Mouse (Mus musculus) ES-E14 (cell line): ENCODE results near the gene Rara. TPM values are rescaled to one million over a fixed set of nuclear protein-coding genes. Genes with fewer than 3 reads are reported as not detected.

Source experiments
- DNase-seq: peaks from one replicate; pipeline ENCODE4 v3.0.0-alpha.2; 2013; ENCODE audit warnings: low read depth, low spot score
- H3K27ac ChIP-seq: 2 replicates; pipeline ENCODE4 v1.5.1; 2012; ENCODE audit warnings: low read depth, mild to moderate bottlenecking, low read length, moderate library complexity, mixed read lengths; ENCODE audit not compliant: poor library complexity, insufficient read depth, severe bottlenecking
- H3K36me3 ChIP-seq: 2 replicates; pipeline ENCODE4 v1.6.1; 2012; ENCODE audit warnings: mild to moderate bottlenecking, low read length, moderate library complexity, mixed read lengths; ENCODE audit not compliant: control insufficient read depth, poor library complexity, insufficient read depth, severe bottlenecking
- H3K4me1 ChIP-seq, 2 experiments: fragments of 150-350 bp in 1 of 2; sonication (generic) in 1 of 2; 2 replicates each; pipeline ENCODE4 v1.6.1; 2012; ENCODE audit warnings: low read length in 2 of 2, mild to moderate bottlenecking in 1 of 2, mixed read lengths in 1 of 2; ENCODE audit not compliant: control insufficient read depth in 2 of 2, insufficient read depth in 2 of 2, poor library complexity in 1 of 2
- H3K4me3 ChIP-seq, 2 experiments: fragments of 150-350 bp in 1 of 2; sonication (generic) in 1 of 2; 2 replicates each; pipeline ENCODE4 v1.5.1; 2012; ENCODE audit warnings: low read length in 2 of 2, low read depth in 1 of 2, mild to moderate bottlenecking in 1 of 2, mixed read lengths in 1 of 2; ENCODE audit not compliant: insufficient read depth in 1 of 2, poor library complexity in 1 of 2, severe bottlenecking in 1 of 2
- H3K9ac ChIP-seq: 2 replicates; pipeline ENCODE4 v1.6.1; 2012; ENCODE audit warnings: low read depth, mild to moderate bottlenecking, low read length, mixed read lengths; ENCODE audit not compliant: poor library complexity, insufficient read depth, severe bottlenecking
- H3K9me3 ChIP-seq: fragments of 150-350 bp; sonication (generic); 2 replicates; pipeline ENCODE4 v1.6.1; 2012; ENCODE audit warnings: low read depth, mild to moderate bottlenecking, low read length; ENCODE audit not compliant: control insufficient read depth, insufficient read depth
- CHD2 ChIP-seq: IDR thresholded peaks from 2 replicates; pipeline ENCODE4 v1.6.1; 2014; ENCODE audit warnings: mild to moderate bottlenecking, low read depth, low read length, inconsistent platforms
- HCFC1 ChIP-seq: IDR thresholded peaks from 2 replicates; pipeline ENCODE4 v1.6.1; 2012; ENCODE audit warnings: low read length, inconsistent platforms, borderline replicate concordance; ENCODE audit not compliant: insufficient read depth
- MAFK ChIP-seq: IDR thresholded peaks from 2 replicates; pipeline ENCODE4 v1.6.1; 2014; ENCODE audit warnings: mild to moderate bottlenecking, low read depth, low read length, inconsistent platforms; ENCODE audit not compliant: insufficient read depth
- ZC3H11A ChIP-seq: IDR thresholded peaks from 2 replicates; pipeline ENCODE4 v1.6.1; 2012; ENCODE audit warnings: low read depth, mild to moderate bottlenecking, inconsistent platforms, low read length, borderline replicate concordance
- ZNF384 ChIP-seq: IDR thresholded peaks from 2 replicates; pipeline ENCODE4 v1.6.1; 2012; ENCODE audit warnings: low read depth, low read length, inconsistent platforms
- in situ Hi-C, 2 experiments: fragments of 600-800 bp; cut with MboI; formaldehyde crosslinking; loops; one replicate each; pipeline ENCODE4 v1.15.1; 2025; ENCODE audit warnings: low sequenced_read_pairs in 2 of 2, inconsistent platforms in 1 of 2; ENCODE audit not compliant: unreplicated experiment in 2 of 2
- total RNA-seq: library from RNA; depleted of rRNA; stranded (reverse); fragments of 300-350 nt; gene quantifications from 2 replicates; pipeline ENCODE4 v1.2.3, GENCODE M21; 2012

The Rara gene
- total RNA-seq, 1 experiment, result 25.8 TPM

DNA sequence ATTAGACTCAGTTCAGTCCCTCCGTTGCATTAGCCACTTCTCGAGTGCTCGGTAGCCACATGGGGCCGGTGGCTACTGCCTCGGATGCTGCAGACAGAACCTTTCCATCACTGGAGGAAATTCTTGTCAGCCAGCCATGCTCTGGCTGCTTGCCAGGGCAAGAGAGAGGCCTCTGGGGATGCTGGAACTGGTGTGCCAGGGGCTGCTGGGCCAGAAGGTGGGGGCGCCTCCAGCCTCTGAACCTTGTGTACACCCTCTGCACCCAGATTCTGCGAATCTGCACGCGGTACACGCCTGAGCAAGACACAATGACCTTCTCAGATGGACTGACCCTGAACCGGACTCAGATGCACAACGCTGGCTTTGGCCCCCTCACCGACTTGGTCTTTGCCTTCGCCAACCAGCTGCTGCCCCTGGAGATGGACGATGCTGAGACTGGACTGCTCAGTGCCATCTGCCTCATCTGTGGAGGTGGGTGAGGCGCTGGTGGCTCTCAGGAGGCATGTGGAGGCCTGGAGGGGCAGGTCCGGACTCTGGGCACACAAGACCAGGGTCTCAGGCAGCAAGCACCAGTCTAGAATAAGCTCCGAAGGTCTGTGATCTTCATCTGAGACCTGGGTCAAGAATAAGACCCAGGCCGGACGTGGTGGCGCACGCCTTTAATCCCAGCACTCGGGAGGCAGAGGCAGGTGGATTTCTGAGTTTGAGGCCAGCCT lies 43.9 kb downstream of the Rara start:
- in situ Hi-C loops, result loop anchor here (5.0 kb wide), 2 partner anchors 44 to 54 kb away; partner anchors contain the start of gene Rara (in 1 of the 2)
- no peak overlapping the region for H3K9ac ChIP-seq
- no peak overlapping the region for H3K27ac ChIP-seq
- peaks cover 14 to 35% of the 10 kb centered on the region in 2 experiments; a peak in 3 of 4 replicates for H3K4me1 ChIP-seq
- DNase-seq, result no peak
- no peak for TF ChIP-seq MAFK
- no peak for TF ChIP-seq ZNF384
- TF ChIP-seq CHD2, result no peak
- no peak for TF ChIP-seq ZC3H11A
- no peak for TF ChIP-seq HCFC1
- no peaks in the 10 kb centered on the region for H3K9me3 ChIP-seq
- no peak overlapping the region for H3K4me3 ChIP-seq
- H3K36me3 ChIP-seq, result peaks cover 61% of the 10 kb centered on the region

DNA sequence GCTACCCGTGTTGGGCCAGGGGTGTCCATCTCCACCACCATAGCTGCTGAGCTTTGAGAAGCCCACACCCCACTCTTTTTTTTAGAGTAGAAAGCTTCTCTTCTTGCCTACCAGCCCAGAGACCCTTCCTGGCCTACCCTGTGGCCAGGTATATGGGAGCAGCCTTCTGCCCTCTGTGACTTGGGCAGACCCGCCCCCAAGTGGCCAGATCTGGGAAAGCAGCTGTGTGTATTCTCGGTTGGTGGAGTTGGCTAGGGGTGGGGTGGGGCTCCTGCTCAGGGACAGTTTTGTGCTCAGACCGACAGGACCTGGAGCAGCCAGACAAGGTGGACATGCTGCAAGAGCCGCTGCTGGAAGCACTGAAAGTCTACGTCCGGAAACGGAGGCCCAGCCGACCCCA lies 44.6 kb downstream of the Rara start:
- in situ Hi-C loops, result loop anchor here (5.0 kb wide), 2 partner anchors 45 to 55 kb away; partner anchors contain the start of gene Rara (in 1 of the 2)
- Histone ChIP-seq H3K4me1 (peaks cover 10 to 28% of the 10 kb centered on the region in 2 experiments; a peak in 3 of 4 replicates), H3K9ac (no peak overlapping the region), H3K36me3 (peaks cover 54% of the 10 kb centered on the region), H3K9me3 (no peaks in the 10 kb centered on the region), H3K27ac (no peak overlapping the region), H3K4me3 (no peak overlapping the region)
- TF ChIP-seq ZC3H11A (peak; percentile 79; the same call in 1 of the 2 replicates), HCFC1 (no peak)
- DNase-seq, result no peak

DNA sequence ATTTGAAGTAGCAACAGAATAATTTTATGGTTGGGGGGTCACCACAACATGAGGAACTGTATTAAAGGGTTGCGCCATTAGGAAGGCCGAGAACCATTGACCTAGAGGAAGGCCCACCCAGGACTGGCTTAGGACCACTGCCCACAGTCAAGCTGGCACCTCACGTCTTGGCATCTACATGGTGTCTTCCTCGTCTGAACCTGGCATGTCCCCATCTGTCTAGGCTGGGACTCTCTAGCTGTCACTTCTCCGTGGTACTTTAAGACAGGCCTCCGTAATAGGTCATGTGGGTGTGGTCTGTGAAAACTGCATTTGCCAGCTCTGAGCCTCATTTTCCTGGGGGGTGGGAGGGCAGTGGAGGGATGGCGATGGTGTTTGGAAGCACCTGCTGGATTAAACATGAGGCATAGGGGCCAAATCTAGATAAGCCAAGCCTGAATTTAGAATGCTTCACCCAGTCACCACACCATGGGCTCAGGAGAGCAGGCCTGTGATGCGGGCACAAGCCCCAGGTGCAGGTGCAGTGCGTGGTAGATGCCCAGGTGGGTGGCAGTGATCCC lies 45.3 kb downstream of the Rara start:
- Histone ChIP-seq H3K4me3 (no peak overlapping the region), H3K27ac (no peak overlapping the region), H3K36me3 (peaks cover 52% of the 10 kb centered on the region), H3K4me1 (peaks cover 6 to 26% of the 10 kb centered on the region in 2 experiments; a peak in 3 of 4 replicates), H3K9me3 (no peaks in the 10 kb centered on the region), H3K9ac (no peak overlapping the region)
- in situ Hi-C loops, result loop anchor here (5.0 kb wide), 2 partner anchors 46 to 56 kb away; partner anchors contain the start of gene Rara (in 1 of the 2)
- TF ChIP-seq MAFK, result no peak
- TF ChIP-seq CHD2, result no peak
- no peak for TF ChIP-seq ZNF384
- no peak for DNase-seq

DNA sequence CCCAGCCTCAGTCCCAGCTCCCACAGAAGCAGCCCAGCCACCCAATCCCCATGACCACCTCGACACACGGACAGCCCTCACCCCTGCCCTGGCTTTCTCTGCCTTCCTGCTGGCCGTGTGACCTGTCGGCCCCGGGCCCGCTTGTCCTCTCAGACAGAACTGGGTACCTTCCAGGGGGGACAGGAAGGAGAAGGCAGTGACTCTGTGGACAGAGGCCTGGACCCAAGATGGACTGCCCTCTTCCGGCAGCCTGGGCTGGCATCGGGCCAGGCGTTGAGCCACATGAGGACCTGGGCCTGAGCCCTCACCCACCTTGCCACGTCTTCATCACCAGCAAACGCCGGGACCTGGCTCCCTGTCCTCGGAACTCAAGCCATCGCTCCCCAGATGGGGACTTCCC lies 46.0 kb downstream of the Rara start:
- H3K9me3 ChIP-seq, result no peaks in the 10 kb centered on the region
- no peak overlapping the region for H3K4me3 ChIP-seq
- peaks cover 2 to 22% of the 10 kb centered on the region in 2 experiments; a peak in 3 of 4 replicates for H3K4me1 ChIP-seq
- no peak overlapping the region for H3K27ac ChIP-seq
- peaks cover 45% of the 10 kb centered on the region for H3K36me3 ChIP-seq
- no peak for TF ChIP-seq ZC3H11A
- no peak for TF ChIP-seq MAFK
- TF ChIP-seq HCFC1, result no peak
- no peak for TF ChIP-seq ZNF384
- no peak for TF ChIP-seq CHD2
- in situ Hi-C loops, result loop anchor here (5.0 kb wide), 2 partner anchors 46 to 56 kb away; partner anchors contain the start of gene Rara (in 1 of the 2)
- H3K9ac ChIP-seq, result no peak overlapping the region
- no peak for DNase-seq
